Mouse (Mus musculus) A20 (cell line): ENCODE data around the gene Sesn2.

Experiments
- DNase-seq: peaks from one replicate; pipeline ENCODE4 v3.0.0-alpha.2; 2011; ENCODE audit warnings: low read depth, low spot score

Sesn2 gene

DNA sequence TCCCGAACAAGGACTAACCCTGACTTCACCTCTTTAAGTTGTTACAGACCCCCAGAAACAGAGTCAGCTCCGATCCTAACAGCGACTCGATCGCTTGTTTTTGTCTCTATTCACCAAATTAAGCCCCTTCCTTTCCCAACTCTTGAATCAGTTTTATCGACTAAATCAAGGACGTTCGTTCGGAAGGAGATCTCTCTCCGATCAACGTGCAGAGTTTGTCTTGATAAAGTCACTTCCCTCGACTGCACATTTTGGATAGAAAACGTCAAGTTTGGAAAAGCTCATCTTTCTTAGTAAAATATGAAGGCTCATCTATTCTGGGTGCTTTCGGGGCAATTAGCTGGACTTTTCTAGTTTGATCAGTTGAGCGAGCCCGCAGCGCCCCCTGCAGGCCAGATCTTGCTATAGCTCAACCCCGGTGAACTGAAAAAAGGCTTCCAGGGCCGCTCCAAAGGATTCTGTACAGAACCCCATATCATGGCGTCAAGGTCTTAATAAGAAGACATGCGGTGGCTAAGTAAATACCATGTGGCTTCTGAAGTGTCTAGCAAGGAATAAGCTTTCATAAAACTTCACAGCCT is 4.3 kb upstream of the Sesn2 start:
- peak; percentile 91 for DNase-seq

DNA sequence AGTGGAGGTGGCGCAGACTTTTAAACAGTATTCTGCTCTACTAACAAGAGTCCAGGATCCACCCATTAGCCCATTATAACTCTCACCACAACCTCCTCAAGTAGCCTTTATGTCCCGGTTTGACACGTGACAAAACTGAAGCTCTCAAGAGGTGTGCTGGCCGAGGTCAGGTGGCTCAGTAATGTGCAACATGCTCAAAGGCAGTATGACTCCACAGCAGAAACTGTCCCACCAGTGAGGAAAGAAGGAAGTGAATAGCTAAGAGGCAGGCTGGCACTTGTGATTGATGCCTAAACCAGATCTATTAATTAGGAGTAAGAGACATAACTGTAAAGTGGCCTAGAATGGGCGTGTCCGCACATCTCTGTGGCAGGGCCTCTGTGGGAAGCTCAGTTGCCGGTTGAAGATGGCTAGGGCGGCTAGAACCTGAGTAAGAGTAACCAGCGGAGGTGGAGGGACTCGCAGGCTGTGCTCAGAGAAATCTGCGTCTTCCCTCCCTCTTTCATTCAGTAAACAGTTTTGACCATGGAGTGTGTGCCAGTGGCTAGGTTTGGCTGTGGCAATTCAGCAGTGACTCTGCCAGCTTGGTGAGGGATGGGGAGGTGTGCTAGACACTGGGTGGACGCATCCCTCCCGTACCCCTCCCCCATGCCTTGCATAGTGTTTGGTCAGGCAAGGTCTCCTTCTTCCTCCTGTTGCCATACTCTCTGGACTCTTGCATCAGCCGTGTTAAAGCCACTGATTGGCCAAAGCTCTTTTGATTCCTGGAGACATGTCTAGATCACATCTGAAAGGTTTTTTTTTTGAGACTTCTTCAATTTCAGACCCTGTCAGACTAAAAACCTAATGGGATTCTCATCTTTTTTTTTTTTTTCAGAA is 3.3 kb upstream of the Sesn2 start:
- peak; percentile 92 for DNase-seq

DNA sequence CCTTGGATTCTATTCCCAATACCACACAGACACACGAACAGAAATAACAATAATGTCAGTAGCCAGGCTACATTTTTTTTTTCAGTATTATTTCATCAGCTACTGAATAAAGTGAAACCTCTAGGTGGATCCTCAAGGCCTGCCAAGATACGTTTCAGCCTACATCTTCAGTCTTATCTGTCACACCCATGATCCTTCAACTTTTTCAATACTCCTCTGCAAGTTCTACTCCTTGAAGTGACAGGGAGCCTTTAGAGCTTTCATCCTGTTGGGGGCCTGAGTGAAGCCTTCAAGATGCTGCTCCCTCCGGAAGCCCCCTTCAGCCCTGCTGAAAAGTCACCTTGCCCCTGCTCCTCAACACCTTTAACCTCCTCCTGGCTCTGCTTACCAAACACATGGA is 1.8 kb upstream of the Sesn2 start:
- DNase-seq, result no peak

DNA sequence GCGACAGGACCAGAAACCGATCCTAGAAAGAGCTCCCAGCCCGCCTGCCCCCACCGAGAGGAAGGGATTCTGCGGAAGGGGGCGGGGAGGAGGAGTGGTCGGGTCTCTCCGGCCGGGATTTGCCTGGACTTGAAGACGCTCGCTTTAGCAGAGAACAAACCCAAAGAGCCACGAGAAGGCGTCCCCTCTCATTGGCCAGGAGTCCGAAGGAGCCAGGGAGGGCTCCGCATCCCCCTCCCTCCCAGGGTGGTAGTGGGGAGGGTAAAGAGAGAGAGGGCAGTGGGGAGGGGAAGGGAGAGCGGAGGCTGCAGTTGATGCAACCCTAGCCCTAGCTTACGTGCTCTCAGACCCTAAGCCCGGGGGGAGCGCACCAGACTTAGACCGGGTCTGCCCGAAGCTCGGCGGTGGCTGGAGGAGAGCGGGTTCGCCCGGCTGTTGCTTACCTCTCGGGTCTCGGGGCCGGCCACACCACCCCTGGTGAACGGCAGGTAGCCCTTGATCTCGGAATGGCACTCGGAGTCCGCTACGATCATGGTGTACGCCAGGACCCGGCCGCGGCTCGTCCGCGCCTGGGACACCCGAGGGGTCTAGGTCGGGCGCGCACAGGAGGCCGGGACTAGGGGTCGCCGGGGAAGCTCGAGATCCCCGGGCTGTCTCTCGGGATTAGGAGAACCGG is 542 bp downstream of the Sesn2 start:
- DNase-seq, result peak; percentile 76

DNA sequence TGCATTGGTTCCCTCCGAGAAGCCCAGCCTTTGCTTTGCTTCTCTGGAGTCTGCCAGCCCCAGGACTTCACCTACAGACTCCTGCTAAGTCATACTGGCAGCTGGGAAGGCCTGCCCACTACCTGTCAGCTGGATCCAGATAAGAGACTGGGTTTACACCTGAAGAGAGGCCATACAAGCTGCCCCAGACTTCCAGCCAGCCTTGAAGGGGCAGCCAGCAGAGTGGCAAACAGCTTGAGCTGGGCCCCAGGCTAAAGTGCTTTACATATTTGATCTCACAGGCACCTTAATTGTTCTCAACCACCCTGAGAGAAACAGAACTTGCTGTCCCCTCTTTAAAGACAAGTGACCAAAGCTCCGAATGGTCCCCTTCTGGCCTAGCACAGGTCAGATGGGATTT is 3.1 kb downstream of the Sesn2 start:
- DNase-seq, result no peak

DNA sequence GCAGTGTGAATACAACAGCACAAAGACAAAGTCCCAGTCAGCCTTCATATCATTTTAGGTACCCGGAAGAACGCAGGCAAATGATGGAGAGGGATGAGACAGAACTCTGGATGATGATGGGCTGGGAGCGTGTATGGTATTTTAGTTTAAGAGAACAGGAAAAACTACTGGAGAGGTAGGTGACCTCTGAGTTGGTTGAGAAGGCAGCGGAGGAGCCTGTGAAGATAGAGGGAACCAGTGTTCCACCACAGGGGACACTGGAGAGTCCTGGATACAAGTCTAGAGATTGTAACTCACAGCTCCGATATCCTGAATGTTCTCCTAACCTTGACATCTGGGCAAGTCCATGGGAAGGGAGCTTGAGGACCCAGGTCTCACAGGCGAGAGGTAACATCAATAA is 4.1 kb downstream of the Sesn2 start:
- DNase-seq, result no peak

DNA sequence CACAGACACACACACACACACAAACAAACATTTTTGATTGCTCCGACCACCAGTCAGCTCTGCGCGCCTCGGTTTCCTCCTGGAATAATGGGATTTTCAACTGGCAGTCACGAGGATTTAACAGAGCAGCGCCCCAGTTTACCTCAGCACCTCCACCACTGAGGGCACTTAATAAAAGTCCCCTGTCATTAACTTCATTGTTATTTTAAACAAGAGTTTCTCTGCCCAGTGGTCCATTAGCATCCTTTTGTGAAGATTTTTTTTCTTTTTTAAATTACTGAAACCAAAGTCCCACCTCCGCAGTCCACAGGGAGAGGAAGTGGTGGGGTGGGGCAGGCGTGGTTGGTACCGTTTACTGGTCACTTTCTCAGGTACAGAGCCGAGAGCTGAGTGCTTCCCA is 4.5 kb downstream of the Sesn2 start:
- DNase-seq, result no peak

DNA sequence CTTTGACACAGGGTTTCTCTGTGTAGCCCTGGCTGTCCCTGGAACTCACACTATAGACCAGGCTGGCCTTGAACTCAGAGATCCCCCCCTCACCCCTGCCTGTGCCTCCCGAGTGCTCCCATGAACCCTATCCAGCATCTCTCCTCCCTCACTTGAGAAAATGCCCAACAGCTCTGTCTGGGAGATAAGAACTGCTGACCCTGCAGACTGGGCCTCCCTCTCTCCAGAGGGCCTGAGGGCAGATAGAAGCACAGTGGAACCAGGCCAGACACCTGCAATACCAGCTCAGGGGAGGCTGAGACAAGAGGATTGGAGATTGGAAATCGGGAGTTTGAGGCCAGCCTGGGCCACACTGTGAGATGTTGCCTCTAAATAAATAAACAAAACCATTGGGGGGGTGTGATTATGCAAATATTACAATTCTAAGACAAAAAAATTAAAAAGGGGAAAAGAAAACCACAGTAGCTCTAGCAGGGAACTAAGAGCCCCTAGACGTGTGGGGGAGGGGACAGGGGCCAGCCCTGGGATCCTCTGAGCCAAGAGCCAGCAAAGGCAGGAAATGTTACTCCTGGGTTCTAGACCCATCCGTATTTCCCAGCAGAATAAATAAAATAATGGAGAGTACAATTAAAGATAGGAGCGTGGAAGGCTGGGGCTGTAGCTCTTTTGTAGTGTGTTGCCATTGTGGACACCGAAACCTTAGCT is 5.1 kb downstream of the Sesn2 start:
- DNase-seq, result peak; percentile 45

DNA sequence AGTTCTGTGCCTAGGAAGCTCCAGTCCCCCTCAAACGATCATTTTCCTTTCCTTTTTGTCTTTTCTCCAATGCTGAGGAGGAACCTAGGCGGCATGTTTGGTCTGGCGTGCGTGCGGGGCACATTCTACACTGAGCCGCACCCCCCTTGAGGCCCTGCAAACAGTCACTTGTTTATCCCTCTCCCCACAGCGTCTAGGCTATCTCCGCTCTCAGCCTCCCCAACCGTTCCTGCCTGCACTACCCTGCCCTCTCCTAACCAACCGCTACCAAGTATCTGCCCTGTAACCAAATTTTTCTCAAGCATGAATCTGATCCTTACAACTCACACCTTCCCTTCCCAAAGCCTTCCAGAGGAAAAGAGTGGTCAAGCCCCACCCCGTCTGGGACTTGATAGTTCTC is 7.0 kb downstream of the Sesn2 start:
- DNase-seq, result no peak

DNA sequence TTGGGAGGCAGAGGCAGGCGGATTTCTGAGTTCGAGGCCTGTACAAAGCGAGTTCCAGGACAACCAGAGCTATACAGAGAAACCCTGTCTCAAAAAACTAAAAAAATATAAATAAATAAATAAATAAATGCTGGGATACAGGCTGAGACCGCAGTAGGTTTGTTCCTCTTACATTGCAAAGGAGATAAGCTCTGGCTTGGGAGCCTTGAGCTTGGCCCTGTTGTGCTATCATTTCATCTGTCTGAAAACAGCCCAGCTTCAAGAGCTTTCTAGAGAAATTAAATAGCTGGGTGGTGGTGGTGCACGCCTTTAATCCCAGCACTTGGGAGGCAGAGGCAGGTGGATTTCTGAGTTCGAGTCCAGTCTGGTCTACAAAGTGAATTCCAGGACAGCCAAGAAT is 8.7 kb downstream of the Sesn2 start:
- DNase-seq, result no peak

DNA sequence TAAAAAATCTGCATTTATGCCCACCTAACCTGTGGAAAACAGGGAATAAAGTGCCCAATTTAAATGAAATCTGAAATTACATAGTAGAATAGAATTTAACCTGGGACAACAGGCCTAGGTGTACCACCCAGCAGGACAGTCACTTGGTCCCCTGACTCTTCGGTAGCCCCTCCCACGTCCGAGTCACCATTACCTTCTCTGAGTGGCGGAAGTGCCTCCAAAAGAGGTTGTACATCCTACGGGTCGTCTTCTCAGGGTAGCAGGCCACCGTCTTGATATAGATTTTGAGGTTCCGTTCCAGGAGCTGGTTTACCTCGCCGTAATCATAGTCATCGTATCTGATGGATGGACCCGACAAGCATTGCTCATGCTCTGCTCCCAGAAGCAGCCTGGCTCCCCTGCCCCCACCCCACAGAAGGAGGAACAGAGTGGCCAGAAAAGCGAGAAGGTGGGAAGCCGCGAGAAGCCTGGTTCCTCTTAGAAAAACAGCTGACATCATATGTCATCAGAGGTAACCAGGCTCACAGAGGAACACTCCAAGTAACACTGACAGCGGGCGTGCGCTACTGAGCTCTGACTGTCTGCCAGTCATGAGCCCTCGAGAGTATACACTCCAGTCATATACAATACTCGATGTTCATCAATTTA is 15.9 kb downstream of the Sesn2 start:
- DNase-seq, result no peak

DNA sequence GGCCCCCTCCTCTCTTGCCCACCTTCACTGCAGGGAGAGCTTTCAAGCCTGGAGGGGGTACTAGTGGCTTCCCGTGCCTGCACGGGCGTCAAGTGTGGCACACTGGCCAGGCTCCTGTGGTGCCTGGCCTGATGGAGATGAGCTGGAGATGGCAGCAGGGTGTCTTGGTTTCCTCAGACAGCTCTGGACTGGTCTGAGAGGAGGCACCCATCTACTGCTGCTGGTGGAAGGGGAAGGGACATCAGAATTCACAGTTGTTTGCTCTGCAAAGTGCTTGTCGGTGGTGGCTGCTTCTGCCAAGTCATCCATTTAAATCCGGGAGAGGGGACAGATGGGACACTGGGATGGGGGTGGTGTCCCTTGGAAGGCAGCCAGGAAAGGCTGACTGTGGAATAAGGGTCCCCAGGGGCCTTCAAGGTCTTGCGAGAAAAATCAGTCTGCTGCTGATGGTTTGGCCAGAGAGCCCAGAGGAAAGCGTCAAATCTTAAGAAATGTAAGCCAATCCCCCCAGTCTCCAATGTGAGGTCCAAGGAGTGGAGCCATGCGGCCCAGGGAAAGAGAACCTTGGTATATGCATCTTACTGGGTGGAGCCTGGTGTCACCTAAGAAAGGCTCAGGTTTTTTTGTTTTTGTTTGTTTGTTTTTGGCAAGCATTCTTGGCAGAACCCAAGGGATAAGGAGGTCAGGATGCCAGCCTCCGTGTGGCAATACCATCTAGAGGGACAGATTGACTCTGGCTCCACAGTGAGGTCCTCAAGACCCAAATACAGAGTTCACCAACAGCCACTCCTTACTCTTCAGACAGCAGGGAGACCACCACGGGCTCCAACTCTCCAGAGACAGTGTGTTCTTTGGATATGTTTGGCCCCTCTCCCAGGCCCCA is 17.9 kb downstream of the Sesn2 start:
- DNase-seq, result no peak

DNA sequence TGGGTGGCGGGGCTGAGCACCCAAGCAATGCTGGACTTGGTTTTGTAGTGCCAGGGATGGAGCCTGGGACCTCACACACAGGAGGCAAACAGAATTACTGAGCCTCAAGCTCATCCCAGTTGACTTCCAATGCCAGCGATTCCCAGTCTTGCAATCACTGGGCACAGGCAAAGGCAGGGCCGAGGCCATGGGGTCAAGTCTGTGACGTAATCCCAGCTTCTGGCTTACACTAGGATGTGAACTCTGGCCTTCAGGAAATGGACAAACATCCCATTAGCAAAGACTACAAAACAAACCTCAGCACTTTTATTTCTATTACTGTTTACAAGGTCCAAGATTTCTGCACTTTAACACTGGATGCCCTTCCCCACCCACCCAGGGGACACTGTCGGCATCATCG is 18.6 kb downstream of the Sesn2 start:
- no peak for DNase-seq

DNA sequence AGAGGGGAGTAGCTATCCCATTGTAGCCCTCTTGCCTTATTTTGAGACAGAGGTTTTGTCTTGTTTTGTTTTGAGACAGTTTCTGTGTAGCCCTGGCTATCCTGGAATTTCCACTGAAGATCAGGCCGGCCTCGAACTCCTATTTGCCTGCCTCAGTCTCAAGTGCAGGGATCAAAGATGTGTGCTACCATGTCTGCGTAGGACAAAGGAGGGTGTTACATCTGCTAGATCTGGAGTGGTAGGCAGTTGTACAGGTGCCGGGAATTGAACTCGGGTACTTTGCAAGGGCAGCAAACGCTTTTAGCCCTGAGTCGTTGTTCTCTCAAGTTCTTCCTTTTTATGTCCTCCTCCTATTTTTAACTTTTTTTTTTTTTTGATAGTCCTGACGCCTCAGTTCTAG is 19.2 kb downstream of the Sesn2 start:
- DNase-seq, result no peak

DNA sequence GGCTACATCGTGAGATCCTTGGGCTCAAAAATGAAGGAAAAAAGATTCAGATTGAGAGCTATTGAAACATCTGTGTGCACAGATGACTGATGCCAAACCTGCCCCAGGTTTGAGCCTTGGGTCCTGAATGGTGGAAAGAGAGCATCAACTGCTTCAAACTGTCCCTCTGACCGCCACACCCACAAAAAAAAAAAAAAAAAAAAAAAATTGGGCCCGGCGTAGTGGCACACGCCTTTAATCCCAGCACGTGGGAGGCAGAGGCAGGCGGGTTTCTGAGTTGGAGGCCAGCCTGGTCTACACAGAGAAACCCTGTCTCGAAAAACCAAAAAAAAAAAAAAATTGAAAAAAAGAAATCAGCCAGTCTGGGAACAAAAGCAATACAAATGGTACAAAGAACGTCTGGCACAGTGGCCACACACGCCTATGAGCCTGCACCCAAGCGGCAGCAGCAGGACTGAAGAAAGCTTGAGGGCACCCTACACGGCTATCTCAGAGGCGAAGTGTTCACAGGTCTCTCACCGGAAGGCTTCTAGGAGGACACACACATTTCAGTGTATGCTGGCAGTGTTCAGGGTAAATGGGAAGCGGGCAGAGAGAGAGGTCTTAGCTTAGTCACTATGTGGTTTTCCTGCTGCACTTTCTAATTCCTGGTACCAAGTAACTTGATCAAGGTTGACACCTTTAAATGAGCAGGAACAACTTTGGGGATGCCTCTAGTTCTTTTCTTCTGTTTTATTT is 19.9 kb downstream of the Sesn2 start:
- no peak for DNase-seq

DNA sequence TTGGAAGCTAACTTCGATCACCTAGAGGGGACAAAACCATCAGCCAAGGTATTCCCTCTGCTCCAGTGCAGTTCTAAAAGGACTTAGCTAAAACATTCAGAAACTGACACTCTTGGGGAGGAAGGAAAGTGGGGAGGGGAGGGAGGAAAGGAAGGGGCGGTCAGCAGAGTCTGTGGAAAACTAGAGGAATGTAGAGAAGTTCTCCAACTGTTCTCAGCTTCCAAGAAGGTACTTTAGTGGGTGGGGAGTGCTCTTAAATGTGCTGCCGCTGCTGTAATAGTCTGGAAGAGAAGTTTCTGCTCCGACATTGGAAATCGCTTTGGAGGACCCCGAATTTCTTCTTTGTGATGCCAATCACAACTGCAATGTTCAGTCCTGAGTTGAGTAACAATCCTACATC is 21.3 kb downstream of the Sesn2 start:
- DNase-seq, result no peak

DNA sequence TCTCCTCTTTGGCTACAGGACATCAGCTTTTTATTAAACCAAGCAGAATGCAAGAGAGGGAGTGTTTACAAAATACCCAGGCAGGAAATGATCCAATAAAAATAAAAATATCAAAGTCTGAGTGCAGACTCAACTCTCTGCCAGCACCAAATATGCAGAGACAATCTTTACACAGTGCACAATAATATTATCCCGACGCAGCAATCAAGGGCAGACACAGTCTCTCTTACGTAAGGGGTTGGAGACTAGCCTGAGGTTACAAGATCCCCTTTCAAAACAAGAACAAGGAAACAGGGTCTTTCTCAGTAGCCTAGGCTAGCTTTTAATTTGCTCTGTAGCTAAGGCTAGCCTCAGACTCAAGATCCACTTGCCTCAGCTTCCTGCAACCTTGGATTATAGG is 21.8 kb downstream of the Sesn2 start:
- no peak for DNase-seq

DNA sequence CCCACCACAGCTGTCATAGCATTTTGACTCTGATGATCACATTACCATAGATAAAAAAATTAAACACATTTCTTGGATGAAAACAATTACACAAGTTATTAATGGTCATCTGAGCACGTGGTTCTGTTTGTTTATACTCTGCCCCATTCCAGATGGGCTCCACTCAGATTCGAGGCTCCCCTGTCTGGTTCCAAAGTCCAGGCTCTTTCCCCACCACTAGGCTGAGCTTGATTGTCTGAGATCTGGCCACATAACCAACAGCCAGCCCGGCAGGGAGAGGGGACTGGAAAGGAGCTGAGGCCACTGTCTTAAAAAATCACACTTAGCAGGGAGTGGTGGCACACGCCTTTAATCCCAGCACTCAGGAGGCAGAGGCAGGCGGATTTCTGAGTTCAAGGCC is 25.5 kb downstream of the Sesn2 start:
- no peak for DNase-seq

DNA sequence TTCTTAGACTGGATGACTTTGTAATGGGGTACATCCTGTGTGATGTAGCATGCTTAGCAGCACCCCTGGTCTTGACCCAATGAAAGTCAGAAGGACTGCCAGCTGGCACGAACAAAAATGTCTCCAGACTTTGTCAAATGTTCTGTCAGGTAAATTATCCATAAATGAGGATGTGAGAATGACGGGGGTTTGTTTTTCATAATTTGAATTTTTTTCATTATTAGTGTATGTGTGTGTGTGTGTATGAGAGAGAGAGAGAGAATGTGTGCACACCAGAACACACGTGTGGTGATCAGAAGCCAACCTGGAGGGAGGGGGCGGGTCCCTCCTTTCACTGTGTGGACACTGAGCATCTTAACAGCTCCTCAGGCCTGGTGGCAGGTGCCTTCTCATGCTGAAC is 26.1 kb downstream of the Sesn2 start:
- DNase-seq, result peak; percentile 58

DNA sequence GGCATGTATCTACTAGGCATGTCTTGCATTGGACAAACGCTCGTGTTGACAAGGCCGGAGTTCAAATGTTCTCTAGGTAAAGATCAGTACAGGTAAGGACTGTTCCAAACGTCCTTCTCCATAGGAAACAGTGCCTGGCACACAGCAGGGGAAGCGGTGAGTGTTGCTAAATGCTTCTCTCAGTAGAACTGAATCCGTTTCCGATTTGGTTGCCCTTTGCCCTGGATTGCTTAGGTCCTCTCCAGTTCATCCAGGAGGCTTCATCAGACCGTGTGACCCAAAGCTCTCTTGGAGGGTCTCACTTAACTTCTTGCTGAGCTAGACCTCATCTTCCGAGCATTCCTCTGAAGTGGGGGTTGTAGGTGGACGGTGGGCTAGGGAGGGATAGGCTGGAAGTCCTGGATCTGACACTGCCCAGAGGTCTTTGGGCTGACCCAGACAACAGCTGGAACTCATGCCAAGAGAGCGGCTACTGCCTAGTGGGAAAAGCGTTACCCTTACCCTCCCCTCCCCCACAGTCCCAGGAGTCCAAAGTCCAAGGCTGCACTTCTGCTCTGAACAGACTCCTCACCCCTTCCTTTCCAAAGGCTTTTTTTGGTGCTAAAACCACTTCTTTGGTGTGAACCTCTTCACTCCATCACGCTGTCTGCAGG is 27.2 kb downstream of the Sesn2 start:
- no peak for DNase-seq
